Mouse (Mus musculus): ENCODE measurements around the gene Usp32.

The Usp32 gene

GRCm38 (mm10) chr11:84968775-84969174 is 171.2 kb downstream of the Usp32 start:
- H3K27me3 ChIP-seq (ENCODE audit: insufficient read depth, low read length): 0 out of 2 replicates have a peak, but pooled peaks cover 4% of the 10 kb centered on the region
- no peaks in the 10 kb centered on the region for H3K36me3 ChIP-seq (ENCODE audit: insufficient read depth, low read length)
- no peaks in the 10 kb centered on the region for H3K9me3 ChIP-seq (ENCODE audit: low read length)
- TF ChIP-seq NANOG (IDR thresholded peaks at IDR 0.05; ENCODE audit: borderline replicate concordance, low read length) (no peak), CTCF (conservative IDR thresholded peaks at IDR 0.05; ENCODE audit: low read length) (no peak), POU5F1 (IDR thresholded peaks at IDR 0.05; ENCODE audit: borderline replicate concordance, low read length) (no peak)
- H3K4me1 ChIP-seq (replicated peaks; ENCODE audit: low read depth, low read length): peaks cover 28% of the 10 kb centered on the region
- H3K4me3 ChIP-seq (replicated peaks; ENCODE audit: low read length): no peak overlapping the region

GRCm38 (mm10) chr11:84968309-84968708 is 171.7 kb downstream of the Usp32 start:
- Histone ChIP-seq H3K36me3 (ENCODE audit: insufficient read depth, low read length) (no peaks in the 10 kb centered on the region), H3K9me3 (ENCODE audit: low read length) (no peaks in the 10 kb centered on the region), H3K4me1 (replicated peaks; ENCODE audit: low read depth, low read length) (peaks cover 25% of the 10 kb centered on the region), H3K4me3 (replicated peaks; ENCODE audit: low read length) (no peak overlapping the region), H3K27me3 (ENCODE audit: insufficient read depth, low read length) (0 out of 2 replicates have a peak, but pooled peaks cover 4% of the 10 kb centered on the region)
- no peak for TF ChIP-seq POU5F1 (IDR thresholded peaks at IDR 0.05; ENCODE audit: borderline replicate concordance, low read length)
- no peak for TF ChIP-seq NANOG (IDR thresholded peaks at IDR 0.05; ENCODE audit: borderline replicate concordance, low read length)
- no peak for TF ChIP-seq CTCF (conservative IDR thresholded peaks at IDR 0.05; ENCODE audit: low read length)

GRCm38 (mm10) chr11:84967113-84967512 is 172.8 kb downstream of the Usp32 start:
- Histone ChIP-seq H3K9me3 (ENCODE audit: low read length) (no peaks in the 10 kb centered on the region), H3K27me3 (ENCODE audit: insufficient read depth, low read length) (0 out of 2 replicates have a peak, but pooled peaks cover 4% of the 10 kb centered on the region), H3K4me3 (replicated peaks; ENCODE audit: low read length) (no peak overlapping the region), H3K36me3 (ENCODE audit: insufficient read depth, low read length) (no peaks in the 10 kb centered on the region), H3K4me1 (replicated peaks; ENCODE audit: low read depth, low read length) (peaks cover 28% of the 10 kb centered on the region)
- TF ChIP-seq CTCF (conservative IDR thresholded peaks at IDR 0.05; ENCODE audit: low read length) (no peak), NANOG (IDR thresholded peaks at IDR 0.05; ENCODE audit: borderline replicate concordance, low read length) (no peak), POU5F1 (IDR thresholded peaks at IDR 0.05; ENCODE audit: borderline replicate concordance, low read length) (no peak)

- H3K27me3 ChIP-seq (ENCODE audit: insufficient read depth, low read length): 0 out of 2 replicates have a peak, but pooled peaks cover 4% of the 10 kb centered on the region
- TF ChIP-seq POU5F1 (IDR thresholded peaks at IDR 0.05; ENCODE audit: borderline replicate concordance, low read length) (no peak), NANOG (IDR thresholded peaks at IDR 0.05; ENCODE audit: borderline replicate concordance, low read length) (no peak), CTCF (conservative IDR thresholded peaks at IDR 0.05; ENCODE audit: low read length) (no peak)
- H3K9me3 ChIP-seq (ENCODE audit: low read length): no peaks in the 10 kb centered on the region
- H3K36me3 ChIP-seq (ENCODE audit: insufficient read depth, low read length): no peaks in the 10 kb centered on the region
- H3K4me3 ChIP-seq (replicated peaks; ENCODE audit: low read length): no peak overlapping the region
- peaks cover 30% of the 10 kb centered on the region for H3K4me1 ChIP-seq (replicated peaks; ENCODE audit: low read depth, low read length)
Measured at GRCm38 (mm10) chr11:84966696-84967095, 173.3 kb downstream of the Usp32 start.

GRCm38 (mm10) chr11:84963556-84963955 is 176.4 kb downstream of the Usp32 start:
- peaks cover 42% of the 10 kb centered on the region for H3K4me1 ChIP-seq (replicated peaks; ENCODE audit: low read depth, low read length)
- peaks cover 26% of the 10 kb centered on the region for H3K27me3 ChIP-seq (ENCODE audit: insufficient read depth, low read length)
- H3K36me3 ChIP-seq (ENCODE audit: insufficient read depth, low read length): no peaks in the 10 kb centered on the region
- no peaks in the 10 kb centered on the region for H3K9me3 ChIP-seq (ENCODE audit: low read length)
- no peak for TF ChIP-seq CTCF (conservative IDR thresholded peaks at IDR 0.05; ENCODE audit: low read length)
- no peak for TF ChIP-seq NANOG (IDR thresholded peaks at IDR 0.05; ENCODE audit: borderline replicate concordance, low read length)
- TF ChIP-seq POU5F1 (IDR thresholded peaks at IDR 0.05; ENCODE audit: borderline replicate concordance, low read length): no peak
- H3K4me3 ChIP-seq (replicated peaks; ENCODE audit: low read length): no peak overlapping the region

GRCm38 (mm10) chr11:84962536-84962935 is 177.4 kb downstream of the Usp32 start:
- Histone ChIP-seq H3K27me3 (ENCODE audit: insufficient read depth, low read length) (peaks cover 36% of the 10 kb centered on the region), H3K4me1 (replicated peaks; ENCODE audit: low read depth, low read length) (peaks cover 47% of the 10 kb centered on the region), H3K4me3 (replicated peaks; ENCODE audit: low read length) (no peak overlapping the region), H3K36me3 (ENCODE audit: insufficient read depth, low read length) (no peaks in the 10 kb centered on the region), H3K9me3 (ENCODE audit: low read length) (no peaks in the 10 kb centered on the region)
- TF ChIP-seq POU5F1 (IDR thresholded peaks at IDR 0.05; ENCODE audit: borderline replicate concordance, low read length) (no peak), CTCF (conservative IDR thresholded peaks at IDR 0.05; ENCODE audit: low read length) (no peak), NANOG (IDR thresholded peaks at IDR 0.05; ENCODE audit: borderline replicate concordance, low read length) (no peak)

GRCm38 (mm10) chr11:84961571-84961970 is 178.4 kb downstream of the Usp32 start:
- Histone ChIP-seq H3K4me1 (replicated peaks; ENCODE audit: low read depth, low read length) (peaks cover 42% of the 10 kb centered on the region), H3K36me3 (ENCODE audit: insufficient read depth, low read length) (no peaks in the 10 kb centered on the region), H3K27me3 (ENCODE audit: insufficient read depth, low read length) (peaks cover 46% of the 10 kb centered on the region), H3K4me3 (replicated peaks; ENCODE audit: low read length) (no peak overlapping the region), H3K9me3 (ENCODE audit: low read length) (no peaks in the 10 kb centered on the region; the same call in 1 of the 2 replicates)
- TF ChIP-seq POU5F1 (IDR thresholded peaks at IDR 0.05; ENCODE audit: borderline replicate concordance, low read length) (no peak), CTCF (conservative IDR thresholded peaks at IDR 0.05; ENCODE audit: low read length) (no peak), NANOG (IDR thresholded peaks at IDR 0.05; ENCODE audit: borderline replicate concordance, low read length) (no peak)

GRCm38 (mm10) chr11:84960780-84961179 is 179.2 kb downstream of the Usp32 start:
- H3K36me3 ChIP-seq (ENCODE audit: insufficient read depth, low read length): no peaks in the 10 kb centered on the region
- peaks cover 38% of the 10 kb centered on the region for H3K4me1 ChIP-seq (replicated peaks; ENCODE audit: low read depth, low read length)
- H3K27me3 ChIP-seq (ENCODE audit: insufficient read depth, low read length): peaks cover 54% of the 10 kb centered on the region
- H3K9me3 ChIP-seq (ENCODE audit: low read length): no peaks in the 10 kb centered on the region; the same call in 1 of the 2 replicates
- no peak for TF ChIP-seq NANOG (IDR thresholded peaks at IDR 0.05; ENCODE audit: borderline replicate concordance, low read length)
- TF ChIP-seq POU5F1 (IDR thresholded peaks at IDR 0.05; ENCODE audit: borderline replicate concordance, low read length): no peak
- TF ChIP-seq CTCF (conservative IDR thresholded peaks at IDR 0.05; ENCODE audit: low read length): no peak
- no peak overlapping the region for H3K4me3 ChIP-seq (replicated peaks; ENCODE audit: low read length)

- TF ChIP-seq POU5F1 (IDR thresholded peaks at IDR 0.05; ENCODE audit: borderline replicate concordance, low read length): no peak
- TF ChIP-seq NANOG (IDR thresholded peaks at IDR 0.05; ENCODE audit: borderline replicate concordance, low read length): no peak
- TF ChIP-seq CTCF (conservative IDR thresholded peaks at IDR 0.05; ENCODE audit: low read length): no peak
- H3K27me3 ChIP-seq (ENCODE audit: insufficient read depth, low read length): peaks cover 55% of the 10 kb centered on the region
- H3K4me1 ChIP-seq (replicated peaks; ENCODE audit: low read depth, low read length): peaks cover 39% of the 10 kb centered on the region
- H3K9me3 ChIP-seq (ENCODE audit: low read length): no peaks in the 10 kb centered on the region; the same call in 1 of the 2 replicates
- no peaks in the 10 kb centered on the region for H3K36me3 ChIP-seq (ENCODE audit: insufficient read depth, low read length)
- H3K4me3 ChIP-seq (replicated peaks; ENCODE audit: low read length): no peak overlapping the region
Measured at GRCm38 (mm10) chr11:84960291-84960690, 179.7 kb downstream of the Usp32 start.

Data from E14TG2a.4 (cell line).